Mouse (Mus musculus) adrenal gland, adult (tissue): ENCODE results near the gene Ipo13.
A peak's percentile ranks its signal among the peaks of the same experiment; 100 is the strongest.

Experiments used
- DNase-seq, 2 experiments: peaks; one replicate each; pipeline ENCODE4 v3.0.0; 2022 to 2023; ENCODE audit warnings: low spot score in 1 of 2; ENCODE audit not compliant: inconsistent age in 2 of 2

Gene Ipo13

DNA sequence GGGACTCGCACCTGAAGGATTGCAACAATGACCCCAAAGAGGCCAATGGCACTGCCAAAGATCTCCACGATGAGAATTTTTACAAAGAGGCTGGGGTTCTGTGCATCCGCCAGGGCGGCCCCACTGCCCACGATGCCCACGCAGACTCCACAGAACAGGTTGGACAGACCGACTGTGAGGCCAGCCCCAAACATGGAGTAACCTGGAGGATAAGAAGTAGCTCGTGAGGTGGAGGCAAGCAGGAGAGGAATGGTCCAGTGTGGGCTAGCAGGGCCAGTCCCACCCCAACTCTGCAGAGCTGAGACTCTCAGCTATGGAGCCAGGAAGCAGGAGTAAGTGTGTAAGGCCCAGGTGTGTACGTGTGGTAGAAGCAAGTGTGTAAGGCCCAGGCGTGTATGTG is 29.7 kb downstream of the Ipo13 start:
- no peak for DNase-seq

- DNase-seq = no peak
Measured at GRCm38 (mm10) chr4:117884146-117884545, 30.7 kb downstream of the Ipo13 start.

DNA sequence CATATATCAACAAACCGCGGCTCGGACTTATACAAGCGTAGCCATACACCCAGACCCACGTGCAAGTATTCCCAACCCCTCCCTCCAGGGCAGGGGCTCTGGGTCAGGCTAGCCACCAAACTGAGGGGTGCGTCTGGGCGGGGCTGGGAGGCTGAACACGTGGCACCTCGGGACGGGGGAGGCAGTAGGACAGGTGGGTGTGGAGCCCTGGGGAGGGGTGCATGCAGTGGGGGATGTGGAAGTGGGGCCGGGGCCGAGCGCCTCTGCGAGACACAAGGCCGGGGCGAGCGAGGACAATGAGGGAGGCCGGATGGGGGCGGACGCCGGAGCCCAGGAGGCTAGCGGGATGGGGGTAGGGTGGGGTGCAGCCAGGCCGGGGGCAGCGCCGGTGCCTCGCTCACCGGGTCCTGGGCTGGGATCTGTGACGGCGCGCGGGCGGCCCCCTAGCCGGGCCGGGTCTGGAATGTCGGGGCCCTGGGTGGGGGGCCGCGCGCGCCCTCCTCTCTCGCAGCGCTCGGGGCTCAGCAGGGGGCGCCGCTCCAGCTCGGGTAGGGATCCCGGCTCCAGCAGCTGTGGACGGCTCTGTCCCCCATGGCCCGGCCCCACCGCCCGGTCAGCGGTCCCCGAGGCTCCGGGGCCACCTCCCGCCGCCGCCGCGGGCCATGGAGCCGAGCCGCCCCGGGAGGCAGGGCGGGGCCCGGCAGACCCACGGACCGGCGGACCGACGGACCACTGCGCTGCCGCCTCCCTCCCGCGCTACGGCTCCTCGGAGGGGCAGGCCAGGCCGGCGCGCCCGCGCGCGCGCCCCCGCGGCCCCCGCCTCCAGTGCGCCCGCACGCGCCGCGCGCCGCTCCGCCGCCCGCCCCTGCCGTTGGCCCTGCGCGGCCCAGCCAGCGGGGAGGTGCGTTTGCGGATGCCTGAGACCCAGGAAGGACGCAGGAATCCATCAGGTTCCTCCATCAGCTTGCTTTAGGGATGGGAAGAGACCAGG is 31.8 kb downstream of the Ipo13 start, which contains the start of gene B4galt2:
TSS of gene B4galt2 (minus strand) at position 787 of the 991 bp plus-strand sequence.
- peak; percentile 71 to 87 for DNase-seq

DNA sequence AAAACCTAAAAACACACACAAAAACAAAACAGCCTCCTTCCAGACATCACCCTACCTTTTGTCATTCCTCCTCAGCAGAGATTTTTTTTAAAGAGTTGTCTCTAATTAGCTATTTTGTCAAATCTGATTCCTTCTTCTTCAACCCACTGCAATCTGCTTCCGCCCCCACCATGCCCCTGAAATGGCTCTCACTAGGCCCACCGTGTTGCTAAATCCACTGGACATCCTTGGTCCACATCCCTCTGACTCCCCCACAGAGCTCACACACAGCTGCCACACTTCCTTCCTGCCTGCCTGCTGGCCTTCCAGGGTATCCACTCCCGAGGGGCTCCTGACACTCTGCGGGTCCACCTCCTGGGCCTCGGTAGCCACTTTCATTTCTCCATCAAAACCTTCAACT is 36.1 kb downstream of the Ipo13 start:
- DNase-seq = no peak

- DNase-seq = no peak
Measured at GRCm38 (mm10) chr4:117878301-117878700, 36.5 kb downstream of the Ipo13 start.

GRCm38 (mm10) chr4:117873615-117874014 is 41.2 kb downstream of the Ipo13 start:
- DNase-seq = peak in 1 of 2 experiments; percentile 69

DNA sequence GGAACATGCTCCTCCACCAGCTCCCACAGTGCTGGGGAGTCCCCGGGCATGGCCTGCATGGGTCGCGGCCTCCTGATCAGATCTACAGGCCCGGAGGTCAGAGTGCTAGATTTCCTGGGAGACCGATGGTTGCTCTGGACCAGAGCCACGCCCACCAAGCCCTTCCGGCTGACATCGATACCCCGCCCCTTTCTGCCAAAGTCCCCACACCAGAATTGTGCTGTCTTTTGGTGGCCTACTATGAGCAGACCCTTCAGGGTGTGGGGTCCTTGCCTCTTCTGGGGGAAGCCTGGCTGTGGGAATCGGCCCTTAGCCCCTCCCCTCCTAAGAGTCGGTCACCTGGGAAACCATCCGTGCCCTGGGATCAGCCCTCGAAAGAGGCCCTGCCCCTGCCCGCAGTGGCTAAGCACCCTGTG is 42.3 kb downstream of the Ipo13 start, which contains the start of gene Ccdc24:
TSS of gene Ccdc24 (minus strand) at position 87 of the 416 bp plus-strand sequence.
- peak in 1 of 2 experiments; percentile 68 for DNase-seq

DNA sequence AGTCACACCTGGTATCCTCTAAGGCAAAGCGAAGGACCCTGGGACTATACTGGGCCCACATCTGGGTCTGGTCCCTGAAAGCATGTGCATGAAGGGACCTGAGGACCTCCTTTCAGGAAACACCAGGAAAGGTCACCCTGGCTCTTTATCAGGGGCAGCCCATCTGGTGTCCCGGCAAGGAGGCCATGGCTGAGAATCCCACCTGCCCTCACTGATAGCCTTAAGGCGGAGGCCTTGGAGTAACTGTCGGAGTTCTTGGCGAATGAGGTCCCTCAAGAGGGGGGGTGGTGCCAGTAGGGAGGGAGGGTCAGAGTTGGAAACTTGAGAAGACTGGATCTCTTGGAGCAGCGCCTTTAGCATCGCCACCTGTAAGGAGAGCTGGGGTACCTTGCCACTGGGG is 43.0 kb downstream of the Ipo13 start:
- DNase-seq = peak in 1 of 2 experiments; percentile 33

- no peak for DNase-seq
Measured at GRCm38 (mm10) chr4:117870437-117870836, 44.4 kb downstream of the Ipo13 start.

- DNase-seq = no peak
Measured at GRCm38 (mm10) chr4:117869317-117869716, 45.5 kb downstream of the Ipo13 start.

DNA sequence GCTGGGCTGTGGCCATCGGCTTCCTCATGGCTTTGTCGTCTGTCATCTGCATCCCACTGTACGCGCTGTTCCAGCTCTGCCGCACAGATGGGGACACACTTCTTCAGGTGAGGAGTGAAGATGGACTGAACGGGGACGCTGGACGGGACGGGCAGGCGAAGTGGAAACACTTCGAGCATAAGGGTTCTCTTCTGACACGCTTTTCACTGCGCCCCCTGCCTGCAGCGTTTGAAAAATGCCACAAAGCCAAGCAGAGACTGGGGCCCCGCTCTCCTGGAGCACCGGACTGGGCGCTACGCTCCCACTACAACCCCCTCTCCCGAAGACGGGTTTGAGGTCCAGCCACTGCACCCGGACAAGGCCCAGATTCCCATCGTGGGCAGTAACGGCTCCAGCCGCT is 47.0 kb downstream of the Ipo13 start:
- DNase-seq = peak; percentile 60 to 80

DNA sequence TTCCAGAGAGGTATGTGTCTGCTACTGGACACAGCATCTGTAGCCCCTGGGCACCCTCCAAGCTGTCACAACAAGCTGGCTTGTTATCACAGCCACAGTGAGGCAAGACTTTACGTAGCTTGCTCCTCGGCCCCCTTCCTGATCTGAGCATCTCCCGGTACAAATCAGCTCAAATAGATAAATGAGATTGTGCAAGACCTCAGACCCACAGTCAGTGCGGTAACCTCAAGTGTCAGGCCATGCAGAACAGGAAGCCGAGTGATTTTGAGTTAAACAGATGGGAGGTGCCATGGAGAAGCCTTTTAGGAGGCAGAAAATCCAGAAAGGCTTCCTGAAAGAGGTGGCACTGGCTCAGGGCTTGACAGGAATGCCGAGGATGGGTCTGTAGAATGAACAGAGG is 47.8 kb downstream of the Ipo13 start:
- no peak for DNase-seq

GRCm38 (mm10) chr4:117866083-117866482 is 48.7 kb downstream of the Ipo13 start:
- peak; percentile 92 to 96 for DNase-seq

DNA sequence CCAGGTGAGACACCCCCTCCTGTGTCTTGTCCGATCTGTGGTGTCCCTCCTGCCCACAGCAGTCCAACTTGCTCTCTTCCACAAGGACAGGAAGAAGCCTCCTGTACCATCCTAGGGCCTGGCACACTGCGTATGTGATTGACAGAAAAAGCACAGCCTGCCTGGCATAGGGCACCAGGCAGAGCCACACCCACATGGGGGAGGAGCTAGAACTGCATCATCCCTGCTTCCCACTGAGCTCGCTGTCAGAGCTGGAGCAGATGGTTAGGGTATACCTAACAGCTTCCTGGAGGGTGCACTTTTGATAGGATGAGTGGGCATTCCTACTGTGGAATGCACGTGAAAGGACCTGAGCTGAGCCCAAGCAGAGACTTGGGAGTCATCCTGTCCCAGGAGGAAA is 52.0 kb downstream of the Ipo13 start:
- DNase-seq = peak; percentile 50 to 70

DNA sequence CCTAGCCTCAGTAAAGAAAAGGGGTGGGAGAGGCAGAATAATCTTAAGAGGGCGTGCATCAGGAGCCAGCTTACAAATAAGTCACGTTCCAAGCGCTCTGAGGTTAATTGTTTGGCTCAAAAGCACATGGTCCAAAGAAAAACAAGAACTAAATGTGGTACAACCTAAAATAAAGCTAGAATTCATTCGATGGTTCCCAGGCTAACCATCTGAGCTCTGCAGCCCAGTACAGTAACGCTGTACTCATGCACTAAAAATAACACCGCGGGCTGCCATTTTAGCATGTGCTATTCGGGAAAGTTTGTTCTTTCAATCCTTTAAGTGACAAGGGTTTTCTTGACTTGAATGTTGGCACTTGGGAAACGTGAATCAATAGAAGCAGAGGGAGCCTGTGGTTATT is 54.2 kb downstream of the Ipo13 start:
- no peak for DNase-seq

GRCm38 (mm10) chr4:117858794-117859193 is 56.0 kb downstream of the Ipo13 start:
- DNase-seq = peak; percentile 64 to 82

- no peak for DNase-seq
Measured at GRCm38 (mm10) chr4:117855146-117855545, 59.7 kb downstream of the Ipo13 start.

DNA sequence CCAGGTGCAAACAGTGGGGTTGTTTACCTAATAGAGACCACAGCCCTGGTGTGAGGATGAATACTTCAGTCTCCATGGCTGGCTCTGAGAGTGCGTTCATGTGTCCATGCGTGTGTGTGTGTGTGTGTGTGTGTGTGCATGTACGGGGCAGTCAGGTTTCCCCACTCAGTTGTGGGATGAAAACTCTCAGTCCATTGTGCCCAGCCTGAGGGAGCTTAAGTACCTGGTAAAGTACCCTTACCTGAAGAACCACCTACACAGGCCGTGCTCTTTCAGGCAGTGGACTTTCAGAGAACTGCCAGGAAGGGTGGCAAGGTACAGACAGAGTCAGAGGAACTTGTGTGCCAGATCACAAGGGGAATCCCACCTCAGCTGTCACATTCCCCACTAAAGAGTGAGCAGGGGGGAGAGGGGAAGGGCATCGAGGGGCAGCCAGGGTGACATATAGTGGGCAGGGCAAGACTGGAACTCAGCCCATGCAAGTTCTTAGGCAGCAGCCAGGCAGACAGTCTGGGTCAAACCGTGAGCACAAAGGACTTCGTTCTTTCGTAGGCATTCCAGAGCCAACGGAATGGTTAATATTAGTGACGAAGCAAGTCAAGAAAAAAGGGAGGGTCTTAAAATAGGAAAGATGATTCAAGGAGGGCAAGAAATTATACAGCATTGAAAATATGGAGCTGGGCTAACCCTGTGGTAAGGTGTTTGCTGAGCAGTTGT is 62.5 kb downstream of the Ipo13 start:
- DNase-seq = no peak

DNA sequence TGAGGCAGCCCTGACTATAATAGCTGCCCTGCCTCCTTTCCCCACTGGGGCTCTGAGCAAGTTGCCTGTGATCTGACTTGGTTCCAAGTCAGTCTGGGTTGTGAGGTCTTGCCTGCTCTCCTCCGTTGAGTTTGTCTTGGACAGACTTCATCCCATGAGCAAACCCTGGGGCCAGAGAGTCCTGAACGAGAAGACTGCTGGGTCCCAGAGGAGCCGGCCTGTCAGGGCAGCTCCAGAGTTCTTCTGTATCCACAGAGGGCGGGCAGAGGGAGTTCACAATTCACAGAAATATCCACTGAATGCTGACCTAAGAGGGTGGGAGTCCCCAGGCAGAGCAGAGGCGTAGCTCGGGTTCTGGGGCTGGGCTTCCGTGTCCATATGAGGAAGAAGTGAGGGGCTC is 63.9 kb downstream of the Ipo13 start:
- DNase-seq = no peak

DNA sequence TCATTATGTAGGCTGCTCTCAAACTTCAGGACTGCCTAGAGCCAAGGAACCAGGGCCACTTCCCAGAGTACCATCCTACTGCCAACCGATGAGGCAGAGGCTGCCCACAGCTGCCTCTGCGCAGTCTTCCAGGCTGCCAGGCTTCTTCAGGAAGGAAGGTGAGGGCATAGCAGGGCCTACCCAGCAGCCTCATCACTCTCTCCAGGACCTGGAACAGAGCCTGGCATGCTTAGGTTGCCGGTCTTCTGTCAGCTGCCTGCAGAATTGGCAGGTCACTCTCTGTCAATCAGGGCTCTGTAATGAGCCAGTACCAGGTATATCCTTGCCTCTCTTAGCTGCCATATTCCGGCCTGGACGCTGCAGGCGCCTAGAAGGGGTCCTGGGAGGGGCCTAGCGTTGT is 64.6 kb downstream of the Ipo13 start:
- DNase-seq = no peak

- DNase-seq = peak in 1 of 2 experiments; percentile 17
Measured at GRCm38 (mm10) chr4:117849506-117849905, 65.3 kb downstream of the Ipo13 start.

- peak in 1 of 2 experiments; percentile 18 for DNase-seq
Measured at GRCm38 (mm10) chr4:117849063-117849462, 65.7 kb downstream of the Ipo13 start.
